9 mouse cellular contexts compared by ENCODE assay signal in the genomic region with DNA sequence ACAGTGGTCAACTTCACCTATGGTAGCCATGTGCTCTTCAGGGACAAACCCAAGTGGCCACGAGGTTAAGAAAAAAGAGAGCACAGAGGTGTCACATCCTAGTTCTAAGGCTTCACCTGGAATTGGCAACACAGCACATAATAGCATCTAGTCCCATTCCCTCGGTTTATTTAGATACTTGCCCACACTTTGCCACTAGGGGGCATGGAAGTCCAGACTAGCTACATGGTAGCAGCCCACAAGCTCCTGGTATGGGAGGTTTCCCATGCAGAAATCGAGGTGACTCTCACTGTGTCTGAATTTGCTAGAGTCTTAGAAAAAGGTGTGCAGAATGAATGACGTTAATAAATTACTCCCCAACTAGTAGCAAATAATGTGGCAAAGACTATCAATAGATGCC. TPM values are rescaled to one million over a fixed set of nuclear protein-coding genes. Genes with fewer than 3 reads are reported as not detected.
A peak's percentile ranks its signal among the peaks of the same experiment; 100 is the strongest.
DNase-seq lines count a peak whose midpoint lies in the region; ATAC-seq lines count a peak whose summit lies in the region.
"Had no signal": no experiment of that assay in that cellular context is flagged by ENCODE, and none has a peak within 500 bp of the region (broad histone marks: within the 10 kb centered on the region; RNA-seq: fewer than 3 reads in every experiment).

No protein-coding gene starts in this region.

- H3K27me3 ChIP-seq in embryonic facial prominence, embryonic 10.5 days (replicated peaks; ENCODE audit: low read depth, poor library complexity, severe bottlenecking), result no peaks in the 10 kb centered on the region
- H3K27me3 ChIP-seq in heart, embryonic 12.5 days (replicated peaks), result no peaks in the 10 kb centered on the region
- H3K27me3 ChIP-seq in liver, embryonic 11.5 days (replicated peaks; ENCODE audit: control insufficient read depth, insufficient read depth, low read length), result no peaks in the 10 kb centered on the region
- H3K27me3 ChIP-seq: stomach, embryonic 15.5 days had no signal

- peaks cover 2% of the 10 kb centered on the region for H3K36me3 ChIP-seq in embryonic facial prominence, embryonic 10.5 days (replicated peaks)
- H3K36me3 ChIP-seq in heart, embryonic 12.5 days, result 0 out of 2 replicates have a peak, but pooled peaks cover 5% of the 10 kb centered on the region
- H3K36me3 ChIP-seq in liver, embryonic 11.5 days (ENCODE audit: control insufficient read depth, insufficient read depth, low read length), result no peaks in the 10 kb centered on the region
- H3K36me3 ChIP-seq: stomach, embryonic 15.5 days had no signal

- peak; percentile 68 for ATAC-seq in CD4-positive, CD25-positive, alpha-beta regulatory T cell, adult 4 months
- ATAC-seq in heart, embryonic 12.5 days (ENCODE audit: insufficient number of reproducible peaks, low FRiP score), result peak; percentile 44; the same call in 1 of the 2 replicates
- no peak for ATAC-seq in liver, embryonic 11.5 days (replicated peaks; ENCODE audit: low FRiP score)

- H3K9me3 ChIP-seq in embryonic facial prominence, embryonic 10.5 days, result no peaks in the 10 kb centered on the region
- no peaks in the 10 kb centered on the region for H3K9me3 ChIP-seq in heart, embryonic 12.5 days (replicated peaks)
- H3K9me3 ChIP-seq in liver, embryonic 11.5 days (ENCODE audit: control insufficient read depth, low read length), result no peaks in the 10 kb centered on the region
- H3K9me3 ChIP-seq: stomach, embryonic 15.5 days had no signal

- H3K4me1 ChIP-seq in embryonic facial prominence, embryonic 10.5 days, result peaks cover 10% of the 10 kb centered on the region; the same call in 1 of the 2 replicates
- peaks cover 10% of the 10 kb centered on the region for H3K4me1 ChIP-seq in heart, embryonic 12.5 days (replicated peaks)
- peaks cover 5% of the 10 kb centered on the region for H3K4me1 ChIP-seq in liver, embryonic 11.5 days (replicated peaks; ENCODE audit: control insufficient read depth, insufficient read depth, low read length)

- no peak overlapping the region for H3K9ac ChIP-seq in heart, embryonic 12.5 days
- no peak overlapping the region for H3K9ac ChIP-seq in liver, embryonic 11.5 days (ENCODE audit: low read depth, low read length)
- H3K9ac ChIP-seq: stomach, embryonic 15.5 days had no signal

- no peak overlapping the region for H3K4me3 ChIP-seq in embryonic facial prominence, embryonic 10.5 days
- no peak overlapping the region for H3K4me3 ChIP-seq in heart, embryonic 12.5 days
- H3K4me3 ChIP-seq in liver, embryonic 11.5 days (ENCODE audit: low read depth, low read length), result no peak overlapping the region
- H3K4me3 ChIP-seq: stomach, embryonic 15.5 days had no signal

- H3K4me2 ChIP-seq in heart, embryonic 12.5 days, result no peak overlapping the region
- H3K4me2 ChIP-seq in liver, embryonic 11.5 days, result no peak overlapping the region
- H3K4me2 ChIP-seq: stomach, embryonic 15.5 days had no signal

- 21% methylated on average over 4 of the region's 4 CpGs for WGBS in embryonic facial prominence, embryonic 10.5 days
- 11% methylated on average over 4 of the region's 4 CpGs for WGBS in heart, embryonic 12.5 days
- 16% methylated on average over 4 of the region's 4 CpGs for WGBS in liver, embryonic 11.5 days

- no peak overlapping the region for H3K27ac ChIP-seq in embryonic facial prominence, embryonic 10.5 days (replicated peaks)
- H3K27ac ChIP-seq in heart, embryonic 12.5 days (ENCODE audit: poor library complexity, severe bottlenecking), result no peak overlapping the region
- no peak overlapping the region for H3K27ac ChIP-seq in liver, embryonic 11.5 days (ENCODE audit: low read depth, low read length)
- H3K27ac ChIP-seq: stomach, embryonic 15.5 days had no signal

- peak; percentile 75 for DNase-seq in adrenal gland, adult 2 months
- peak; percentile 67 for DNase-seq in embryonic facial prominence, embryonic 10.5 days (ENCODE audit: low spot score)
- peak; percentile 88 for DNase-seq in kidney, postnatal 10 days
- DNase-seq in liver, embryonic 11.5 days (ENCODE audit: low spot score), result peak; percentile 47
- DNase-seq in neural tube, embryonic 10.5 days (ENCODE audit: extremely low spot score, low spot score), result peak; percentile 46
- DNase-seq in thymus, postnatal 10 days (ENCODE audit: low spot score in 2 of 2), result peak; percentile 44 to 74

RNA-seq across cellular contexts. Expression of a gene that starts 9.9 kb away (rescaled TPM):
- 10 to 100 TPM; 17.4 to 21.3 TPM for polyA plus RNA-seq in CD4-positive, CD25-positive, alpha-beta regulatory T cell, adult 4 months (2017; shearing (Covaris generic))
- 10 to 100 TPM; 44.7 to 49.4 TPM for total RNA-seq in adrenal gland, adult 2 months (2021)
- 33.7 and 39.6 TPM in 2 replicates for polyA plus RNA-seq in adrenal gland, adult 2 months (2012; rRNA removed)
- 89.6 and 96.6 TPM in 2 replicates for polyA plus RNA-seq in embryonic facial prominence, embryonic 10.5 days (2016; fragmentation: Nextera tagmentation; extraction: Ambion mirVana)
- 58.4 and 65.9 TPM in 2 replicates for polyA plus RNA-seq in heart, embryonic 12.5 days (2016; fragmentation: Nextera tagmentation; extraction: Ambion mirVana)
- polyA plus RNA-seq in liver, embryonic 11.5 days (2014; fragmentation: Nextera tagmentation; extraction: Ambion mirVana), result 173 and 183 TPM in 2 replicates

RNA-seq across cellular contexts. Expression of a gene that starts 24.3 kb away (rescaled TPM):
- 100 to 1,000 TPM; 121 to 138 TPM for polyA plus RNA-seq in CD4-positive, CD25-positive, alpha-beta regulatory T cell, adult 4 months (2017; shearing (Covaris generic))
- total RNA-seq in adrenal gland, adult 2 months (2021), result 100 to 1,000 TPM in 1 of 2 experiments, 10 to 100 TPM in 1; 81.7 to 109 TPM
- polyA plus RNA-seq in adrenal gland, adult 2 months (2012; rRNA removed), result 86.5 and 115 TPM in 2 replicates
- polyA plus RNA-seq in embryonic facial prominence, embryonic 10.5 days (2016; fragmentation: Nextera tagmentation; extraction: Ambion mirVana), result 84.2 and 95.2 TPM in 2 replicates
- 96.2 and 104 TPM in 2 replicates for polyA plus RNA-seq in heart, embryonic 12.5 days (2016; fragmentation: Nextera tagmentation; extraction: Ambion mirVana)
- polyA plus RNA-seq in liver, embryonic 11.5 days (2014; fragmentation: Nextera tagmentation; extraction: Ambion mirVana), result 112 and 114 TPM in 2 replicates

RNA-seq across cellular contexts. Expression of a gene that starts 24.3 kb away (rescaled TPM):
- polyA plus RNA-seq in CD4-positive, CD25-positive, alpha-beta regulatory T cell, adult 4 months (2017; shearing (Covaris generic)), result 10 to 100 TPM; 19.2 to 22.6 TPM
- total RNA-seq in adrenal gland, adult 2 months (2021), result 10 to 100 TPM; 36.1 to 48.2 TPM
- 22.2 and 22.7 TPM in 2 replicates for polyA plus RNA-seq in adrenal gland, adult 2 months (2012; rRNA removed)
- polyA plus RNA-seq in embryonic facial prominence, embryonic 10.5 days (2016; fragmentation: Nextera tagmentation; extraction: Ambion mirVana), result 91.6 and 92.4 TPM in 2 replicates
- polyA plus RNA-seq in heart, embryonic 12.5 days (2016; fragmentation: Nextera tagmentation; extraction: Ambion mirVana), result 80.1 and 83.8 TPM in 2 replicates
- polyA plus RNA-seq in liver, embryonic 11.5 days (2014; fragmentation: Nextera tagmentation; extraction: Ambion mirVana), result 42.1 and 42.2 TPM in 2 replicates

RNA-seq across cellular contexts. Expression of a gene that starts 48.5 kb away (rescaled TPM):
- 10 to 100 TPM; 13.9 to 19.9 TPM for polyA plus RNA-seq in CD4-positive, CD25-positive, alpha-beta regulatory T cell, adult 4 months (2017; shearing (Covaris generic))
- 100 to 1,000 TPM; 151 to 168 TPM for total RNA-seq in adrenal gland, adult 2 months (2021)
- 94.8 and 108 TPM in 2 replicates for polyA plus RNA-seq in adrenal gland, adult 2 months (2012; rRNA removed)
- polyA plus RNA-seq in embryonic facial prominence, embryonic 10.5 days (2016; fragmentation: Nextera tagmentation; extraction: Ambion mirVana), result 175 and 178 TPM in 2 replicates
- polyA plus RNA-seq in heart, embryonic 12.5 days (2016; fragmentation: Nextera tagmentation; extraction: Ambion mirVana), result 146 TPM in 2 replicates
- polyA plus RNA-seq in liver, embryonic 11.5 days (2014; fragmentation: Nextera tagmentation; extraction: Ambion mirVana), result 151 and 154 TPM in 2 replicates

RNA-seq across cellular contexts. Expression of a gene that starts 48.5 kb away (rescaled TPM):
- 10 to 100 TPM; 51.4 to 71.8 TPM for polyA plus RNA-seq in CD4-positive, CD25-positive, alpha-beta regulatory T cell, adult 4 months (2017; shearing (Covaris generic))
- total RNA-seq in adrenal gland, adult 2 months (2021), result 10 to 100 TPM; 22.0 to 26.8 TPM
- 6.9 and 8.8 TPM in 2 replicates for polyA plus RNA-seq in adrenal gland, adult 2 months (2012; rRNA removed)
- 75.9 and 76.0 TPM in 2 replicates for polyA plus RNA-seq in embryonic facial prominence, embryonic 10.5 days (2016; fragmentation: Nextera tagmentation; extraction: Ambion mirVana)
- polyA plus RNA-seq in heart, embryonic 12.5 days (2016; fragmentation: Nextera tagmentation; extraction: Ambion mirVana), result 49.6 and 49.9 TPM in 2 replicates
- polyA plus RNA-seq in liver, embryonic 11.5 days (2014; fragmentation: Nextera tagmentation; extraction: Ambion mirVana), result 59.9 and 61.9 TPM in 2 replicates
